Mouse (Mus musculus) monocyte, adult 5-6 weeks (primary cell): ENCODE measurements around the gene Ndufab1. TPM values are rescaled to one million over a fixed set of nuclear protein-coding genes. Genes with fewer than 3 reads are reported as not detected.

Experiments
- ATAC-seq: fragments of 153-309, 156-312 bp; replicated peaks from 2 replicates; pipeline ENCODE4 v1.8.0; 2017; ENCODE audit warnings: mild to moderate bottlenecking; ENCODE audit not compliant: low TSS enrichment, insufficient number of reproducible peaks, severe bottlenecking, poor library complexity, low FRiP score
- total RNA-seq: library from RNA; stranded (forward); fragments of 200-1000, 200-491, 200-594 nt; gene quantifications from 3 replicates; pipeline ENCODE4 v1.2.3, GENCODE M21; 2017

Gene Ndufab1
- total RNA-seq, 1 experiment from 2014 or later: 30.7 TPM

DNA sequence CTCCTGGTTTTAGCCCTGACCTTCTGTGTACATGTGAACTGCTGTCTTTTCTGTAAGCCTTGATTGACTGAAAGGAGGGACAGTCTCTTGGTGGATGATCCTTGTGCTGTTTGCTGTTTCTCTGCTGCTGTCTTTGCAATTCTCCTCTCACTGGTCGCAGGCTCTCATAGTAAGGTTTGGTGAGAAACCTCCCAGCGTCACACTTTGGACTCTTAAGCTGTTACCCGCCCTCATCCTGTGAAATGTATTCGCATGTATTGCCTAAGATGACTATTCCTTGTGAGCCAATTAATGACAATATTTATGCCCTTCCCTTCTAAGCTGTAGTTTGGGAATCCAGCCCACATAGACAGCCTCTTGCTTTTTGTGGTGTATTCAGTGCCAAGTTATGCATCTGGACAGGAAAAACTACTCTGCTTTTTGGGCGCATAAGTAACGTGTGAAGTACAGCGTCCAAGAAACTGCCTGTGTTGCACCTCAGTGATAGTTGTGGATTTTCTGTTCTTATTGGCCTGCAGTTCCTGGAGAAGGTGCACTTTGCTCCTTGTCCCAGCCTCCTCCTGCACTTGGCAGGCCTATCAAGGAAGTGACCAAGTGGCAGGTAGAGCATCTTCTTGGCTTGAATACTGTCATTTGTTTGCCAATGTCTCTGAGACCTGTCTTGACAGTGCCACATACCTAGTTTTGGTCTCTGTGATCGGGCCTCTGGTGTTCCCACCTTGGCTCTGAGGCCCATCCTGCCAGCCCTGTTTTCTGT lies 21.7 kb downstream of the Ndufab1 start:
- ATAC-seq: no peak

DNA sequence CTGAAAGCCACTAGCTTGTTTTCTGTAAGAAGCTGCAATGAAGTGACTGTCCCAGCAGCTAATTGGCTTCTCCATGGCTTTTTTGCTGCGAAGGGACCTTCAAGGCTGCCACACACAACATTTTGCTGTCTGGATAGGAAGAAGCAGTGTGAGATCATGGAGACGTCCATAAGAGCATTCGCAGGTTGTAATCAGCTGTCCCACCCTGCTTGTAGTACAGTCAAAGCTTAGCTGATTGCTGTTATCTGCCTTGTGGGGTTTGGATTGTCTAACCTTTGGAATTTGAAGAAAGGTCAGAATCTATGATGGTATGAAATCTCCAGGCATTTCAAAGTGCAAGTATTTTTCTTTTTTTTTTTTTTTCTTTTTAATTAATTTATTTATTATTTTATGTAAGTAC lies 27.3 kb downstream of the Ndufab1 start:
- ATAC-seq: no peak

DNA sequence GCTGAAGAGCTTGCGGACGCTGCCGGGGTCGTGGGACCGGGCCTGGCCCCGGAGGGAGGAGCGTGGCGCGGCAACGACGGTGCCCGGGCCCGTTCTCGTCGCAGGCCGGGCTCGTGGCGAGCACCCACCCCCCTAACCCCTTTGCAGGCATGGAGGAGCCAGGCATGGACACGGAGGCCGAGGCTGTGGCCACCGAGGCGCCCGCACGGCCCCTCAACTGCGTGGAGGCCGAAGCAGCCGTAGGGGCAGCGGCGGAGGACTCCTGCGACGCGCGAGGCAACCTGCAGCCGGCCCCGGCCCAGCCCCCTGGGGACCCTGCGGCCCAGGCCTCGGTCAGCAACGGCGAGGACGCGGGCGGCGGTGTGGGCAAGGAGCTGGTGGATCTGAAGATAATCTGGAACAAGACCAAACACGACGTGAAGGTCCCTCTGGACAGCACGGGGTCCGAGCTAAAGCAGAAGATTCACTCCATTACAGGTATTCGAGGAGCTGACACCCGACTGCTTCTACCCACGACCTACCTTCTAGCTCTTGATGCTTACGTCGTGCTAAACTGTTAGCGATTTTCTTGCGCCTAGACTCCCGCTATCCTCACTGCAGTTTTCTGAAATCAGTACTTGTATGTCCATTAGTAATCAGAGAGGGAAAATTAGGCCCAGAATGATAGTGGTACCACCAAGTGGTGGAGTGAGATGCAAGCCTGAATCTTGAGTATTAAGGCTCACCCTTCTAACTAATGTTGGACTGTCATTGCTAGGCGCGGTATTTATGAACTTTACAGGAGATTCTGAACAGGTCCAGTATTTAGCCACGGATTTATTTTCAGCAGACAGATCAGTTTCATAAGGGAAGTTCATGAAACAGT lies 33.9 kb downstream of the Ndufab1 start:
- ATAC-seq: no peak

DNA sequence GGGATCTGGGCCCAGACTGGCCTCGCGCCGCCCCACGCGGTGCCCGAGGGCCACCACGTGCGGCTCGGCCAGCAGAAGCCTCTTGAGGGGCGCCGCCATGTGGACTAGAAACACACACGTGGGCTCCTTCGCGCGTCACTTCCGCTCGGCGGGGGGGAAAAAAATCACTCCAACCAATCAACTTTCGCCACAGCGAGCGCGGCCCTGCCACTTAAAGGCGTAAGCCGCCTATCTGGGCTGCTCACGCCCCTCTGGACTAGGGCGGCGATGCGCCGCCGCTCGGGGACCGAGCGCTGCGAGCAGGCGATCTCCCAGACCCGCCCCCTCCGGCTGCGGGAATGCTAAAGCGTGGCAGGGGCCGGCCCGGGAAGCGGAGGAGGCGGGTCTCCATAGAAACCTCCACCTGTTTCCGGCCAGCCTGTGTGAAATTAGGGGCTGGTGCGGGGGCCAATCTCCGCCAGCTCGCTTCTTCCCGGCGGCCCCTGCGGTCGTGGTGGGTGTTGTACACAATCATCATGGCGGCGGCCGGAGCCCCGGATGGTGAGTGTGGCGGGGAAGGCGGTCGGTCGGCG lies 34.7 kb downstream of the Ndufab1 start, which contains the start of the genes Ubfd1 and Ears2:
Gene Ubfd1 (plus strand): TSS at position 231 of the 572 bp plus-strand sequence.
Gene Ears2 (minus strand): TSS at position 319 of the 572 bp plus-strand sequence.
- peak; percentile 92 for ATAC-seq

DNA sequence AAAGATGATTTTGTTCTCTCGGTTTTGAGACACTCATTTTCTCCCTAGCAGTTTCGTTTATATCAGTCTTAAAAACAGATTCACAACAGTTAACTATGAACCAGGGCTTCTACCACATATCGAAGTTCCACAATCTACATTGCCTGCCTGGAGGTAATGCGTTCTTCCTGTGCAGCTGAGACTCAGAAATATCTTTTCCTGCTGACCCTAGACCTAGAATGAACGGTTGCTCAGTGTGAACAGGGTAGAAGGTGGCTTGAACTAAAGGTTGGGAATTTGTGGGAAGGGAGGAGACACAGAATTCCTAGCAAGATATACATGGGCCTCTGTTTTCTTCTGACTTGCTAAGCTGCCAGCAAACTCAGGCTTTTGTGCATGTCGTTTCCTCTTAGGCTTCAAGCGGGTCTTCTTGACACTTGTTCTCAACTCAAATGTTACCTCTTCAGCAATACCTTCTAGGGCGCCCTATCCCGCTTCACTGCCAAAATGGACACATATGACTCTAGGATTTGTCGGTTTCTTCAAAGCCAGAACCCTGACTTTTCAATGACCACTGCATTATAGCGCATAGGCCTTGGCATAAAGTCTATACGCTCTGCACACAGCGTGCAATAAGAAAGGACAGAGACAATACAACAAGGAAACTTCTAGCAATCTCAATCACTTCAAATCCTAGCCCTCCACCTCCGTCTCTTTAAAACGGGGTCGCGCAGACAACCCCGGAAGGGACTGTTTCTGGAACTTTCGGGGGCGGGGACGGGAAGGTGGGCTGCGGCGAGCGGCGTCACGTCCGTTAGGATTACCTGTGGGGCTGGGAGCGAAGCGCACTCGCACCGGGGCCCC lies 35.4 kb downstream of the Ndufab1 start:
- ATAC-seq: no peak; the same call in 1 of the 2 replicates

DNA sequence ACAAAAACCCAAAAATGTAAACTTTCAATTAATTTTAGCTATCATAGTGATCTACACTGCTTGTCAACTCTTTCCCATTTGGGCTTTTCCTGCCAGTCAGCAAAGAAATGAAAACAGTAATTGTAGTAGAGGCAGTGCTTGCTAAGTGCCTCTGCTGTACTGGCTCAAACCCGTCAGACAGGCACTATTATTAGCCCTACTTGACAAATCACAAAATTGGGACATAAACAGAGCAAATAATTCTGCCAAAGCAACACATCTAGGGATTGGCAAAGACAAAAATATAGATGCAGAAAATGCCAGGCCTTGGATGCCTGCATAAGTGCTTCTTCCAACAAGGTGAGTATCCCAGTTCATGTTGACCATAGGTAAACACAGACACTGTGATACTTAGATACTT lies 36.0 kb downstream of the Ndufab1 start:
- no peak for ATAC-seq

DNA sequence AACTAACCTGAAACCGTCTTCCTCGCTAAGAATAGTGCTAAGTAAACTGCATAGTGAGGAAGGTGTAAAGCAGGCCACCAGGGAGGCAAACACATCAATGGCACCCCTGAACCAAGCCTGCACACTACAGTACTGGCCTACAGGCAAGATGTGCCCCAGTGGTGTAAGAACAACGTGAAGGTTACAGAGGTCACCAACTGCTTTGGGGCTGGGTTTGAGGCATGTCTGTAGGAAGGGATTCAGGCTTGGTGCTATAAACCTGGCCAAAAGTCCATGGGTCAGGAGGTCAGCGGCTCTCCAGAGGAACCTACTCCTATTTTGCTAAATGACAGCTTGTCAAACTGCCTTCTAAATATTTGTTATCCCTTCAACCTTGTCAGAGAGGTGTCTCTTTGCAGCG lies 45.1 kb downstream of the Ndufab1 start:
- no peak for ATAC-seq

- no peak for ATAC-seq
Measured at GRCm38 (mm10) chr7:122050834-122051233, 50.9 kb downstream of the Ndufab1 start.

DNA sequence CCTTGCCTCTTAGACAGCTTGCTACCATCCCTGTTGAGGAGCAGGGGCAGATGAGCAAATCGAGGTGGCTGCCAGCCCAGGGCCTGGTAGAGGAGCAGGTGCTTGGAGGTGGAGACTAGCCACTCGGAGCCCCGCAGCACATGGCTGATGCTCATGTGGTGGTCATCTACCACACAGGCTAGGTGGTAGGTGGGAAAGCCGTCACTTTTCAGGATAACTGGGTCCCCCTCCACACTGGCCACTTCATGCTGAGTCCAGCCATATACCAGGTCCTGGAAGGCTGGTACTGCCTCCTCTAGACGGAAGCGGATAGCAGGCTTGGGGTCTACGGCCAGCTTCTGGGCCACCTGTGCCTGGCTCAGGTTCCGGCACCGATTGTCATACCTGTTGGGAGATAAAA lies 53.5 kb downstream of the Ndufab1 start:
- no peak for ATAC-seq

GRCm38 (mm10) chr7:122046813-122047212 lies 54.9 kb downstream of the Ndufab1 start:
- ATAC-seq: no peak

DNA sequence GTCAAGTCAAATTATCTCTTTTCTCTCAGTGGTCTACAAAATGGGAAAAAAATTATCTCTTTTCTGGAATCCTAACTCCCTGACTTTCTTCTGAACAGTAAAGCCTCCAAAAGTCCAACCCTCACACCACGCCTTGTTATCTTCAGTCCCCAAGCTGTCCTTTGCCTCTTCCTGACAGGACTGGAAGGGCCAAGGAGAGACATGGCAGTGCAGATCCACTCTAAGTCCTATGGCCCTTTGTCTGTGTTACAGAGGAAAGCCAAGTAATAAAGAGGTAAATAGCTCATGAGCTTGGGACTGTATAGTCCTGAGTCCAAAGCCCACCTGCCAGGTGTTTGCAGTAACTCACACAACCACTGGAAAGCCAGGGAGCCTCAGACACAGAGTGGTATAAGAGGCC lies 56.0 kb downstream of the Ndufab1 start:
- ATAC-seq: no peak

DNA sequence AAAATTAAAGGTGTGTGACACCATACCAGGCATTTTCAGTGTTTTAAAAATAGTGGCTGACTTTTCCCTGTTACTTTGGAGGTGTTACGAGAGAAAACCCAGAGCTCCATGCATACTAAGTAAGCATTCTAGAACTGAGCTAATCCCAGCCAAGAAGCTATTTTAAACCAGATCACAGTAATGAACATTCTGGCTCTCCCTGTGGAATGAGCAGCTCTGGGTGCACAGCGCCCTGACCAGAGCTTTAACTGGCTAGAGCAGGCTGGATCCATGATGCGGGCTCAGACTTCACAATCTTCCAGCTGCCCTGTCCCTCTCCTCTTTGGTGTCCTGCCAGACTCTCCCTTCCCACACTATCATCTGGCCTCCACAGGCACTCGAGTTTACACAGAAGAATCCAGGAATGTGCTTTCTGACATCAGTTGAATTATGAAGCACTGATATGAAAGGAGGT lies 56.5 kb downstream of the Ndufab1 start:
- ATAC-seq: no peak

GRCm38 (mm10) chr7:122044106-122044505 lies 57.6 kb downstream of the Ndufab1 start:
- no peak for ATAC-seq

Other genes starting within 250 kb of the Ndufab1 start
- not detected in 3 replicates for gene Scnn1b, start 236.8 kb downstream of the Ndufab1 start, total RNA-seq
- gene Cog7, start 120.2 kb downstream of the Ndufab1 start, total RNA-seq: 10.6 to 15.1 TPM (median 14.6 TPM) in 3 replicates
- 6.1 to 7.8 TPM (median 7.4 TPM) in 3 replicates for gene Gga2, start 80.7 kb downstream of the Ndufab1 start, total RNA-seq
- gene Ubfd1, start 34.7 kb downstream of the Ndufab1 start, total RNA-seq: 24.5 to 31.7 TPM (median 31.1 TPM) in 3 replicates
- 3.5 to 4.4 TPM (median 3.8 TPM) in 3 replicates for gene Ears2, start 34.6 kb downstream of the Ndufab1 start, total RNA-seq
- 1.8 to 10.1 TPM (median 5.8 TPM) in 3 replicates for gene Palb2, start 31.1 kb upstream of the Ndufab1 start, total RNA-seq
- gene Dctn5, start 31.2 kb upstream of the Ndufab1 start, total RNA-seq: 61.3 to 87.9 TPM (median 69.1 TPM) in 3 replicates
- 0.21 to 0.68 TPM in 2 of 3 replicates, not detected in the other for gene Plk1, start 57.6 kb upstream of the Ndufab1 start, total RNA-seq
- not detected in 3 replicates for gene Ern2, start 84.3 kb upstream of the Ndufab1 start, total RNA-seq
- gene Chp2, start 117.6 kb upstream of the Ndufab1 start, total RNA-seq: not detected in 3 replicates
- gene Prkcb, start 186.9 kb upstream of the Ndufab1 start, total RNA-seq: 197 to 314 TPM (median 249 TPM) in 3 replicates